8 mouse cellular contexts compared by ENCODE assay signal in the genomic region with DNA sequence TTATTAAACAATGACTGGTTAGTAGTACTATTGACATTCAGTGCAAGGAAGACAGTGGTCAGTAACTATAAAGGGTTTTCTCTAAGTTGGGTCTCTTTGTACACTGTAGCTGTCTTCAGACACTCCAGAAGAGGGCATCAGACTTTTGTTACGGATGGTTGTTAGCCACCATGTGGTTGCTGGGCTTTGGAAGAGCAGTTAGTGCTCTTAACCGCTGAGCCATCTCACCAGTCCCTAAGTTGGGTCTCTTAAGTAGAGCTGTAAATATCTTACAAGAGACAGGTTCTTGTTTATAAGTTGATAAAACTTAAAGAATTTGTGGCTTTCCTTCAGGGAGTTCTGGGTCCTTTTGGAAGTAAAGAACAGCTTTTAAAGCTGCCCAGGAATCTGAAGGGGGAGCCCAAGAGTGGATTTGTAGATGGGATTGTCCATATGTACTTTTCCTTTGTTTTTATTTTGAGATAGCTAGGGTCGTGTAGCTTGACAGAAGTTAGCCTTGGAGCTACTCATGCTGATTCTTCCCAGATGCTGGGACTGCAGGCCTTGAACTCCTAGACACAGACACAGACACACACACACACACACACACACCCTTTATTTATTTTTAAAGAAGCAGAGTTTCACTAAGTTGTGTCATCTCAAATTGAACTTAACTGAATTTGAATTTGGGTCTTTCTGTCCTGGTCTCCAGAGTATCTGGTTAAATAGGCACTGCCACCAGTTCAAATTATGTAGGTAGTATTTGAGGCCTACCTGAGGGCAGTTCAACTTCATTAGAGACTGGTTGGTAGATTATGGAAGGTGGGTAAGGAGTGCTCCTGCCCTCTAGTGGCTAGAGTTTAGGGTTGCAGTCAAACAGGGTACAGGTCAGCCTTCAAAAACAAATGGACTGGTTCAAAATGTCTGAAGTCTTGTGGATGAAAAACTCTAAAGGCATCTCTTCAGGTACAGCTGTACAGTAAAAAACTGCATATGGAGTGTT. TPM values are rescaled to one million over a fixed set of nuclear protein-coding genes. Genes with fewer than 3 reads are reported as not detected.
DNase-seq lines count a peak whose midpoint lies in the region; ATAC-seq and TF ChIP-seq lines count a peak whose summit lies in the region.

No protein-coding gene starts in this region.

- H3K27me3 ChIP-seq in E14TG2a.4 (ENCODE audit: insufficient read depth, low read length): no peaks in the 10 kb centered on the region
- H3K27me3 ChIP-seq in intestine, postnatal 0 days (replicated peaks; ENCODE audit: control insufficient read depth, insufficient read depth, low read length): no peaks in the 10 kb centered on the region

- DNase-seq in heart, adult 9 months (ENCODE audit: low spot score in 2 of 2): peak; percentile 24 to 35
- DNase-seq in heart, adult 8-10 months (ENCODE audit: low spot score): no peak
- peak; percentile 35 to 44 for DNase-seq in cerebellum, postnatal 25 days
- DNase-seq in lung, postnatal 25 days (ENCODE audit: low spot score): peak; percentile 69
- DNase-seq in left cerebral cortex, adult 8-10 months (ENCODE audit: low spot score in 2 of 2): no peak
- DNase-seq in layer of hippocampus, adult 18-20 months (ENCODE audit: low spot score in 2 of 2): no peak

- peak overlapping the region; percentile 21; the same call in 1 of the 2 replicates for H3K4me2 ChIP-seq in intestine, postnatal 0 days (replicated peaks; ENCODE audit: low read depth)

- H3K27ac ChIP-seq in intestine, postnatal 0 days (ENCODE audit: low read depth, low read length): no peak overlapping the region

- no peak overlapping the region; the same call in 1 of the 2 replicates for H3K9ac ChIP-seq in intestine, postnatal 0 days (ENCODE audit: low read depth, low read length)

- ATAC-seq in intestine, postnatal 0 days: no peak

- H3K36me3 ChIP-seq in E14TG2a.4 (ENCODE audit: insufficient read depth, low read length): peaks cover 69% of the 10 kb centered on the region
- peaks cover 13% of the 10 kb centered on the region for H3K36me3 ChIP-seq in intestine, postnatal 0 days (ENCODE audit: control insufficient read depth, insufficient read depth)

- peaks cover 54% of the 10 kb centered on the region for H3K4me1 ChIP-seq in E14TG2a.4 (replicated peaks; ENCODE audit: low read depth, low read length)
- 0 out of 2 replicates have a peak, but pooled peaks cover 3% of the 10 kb centered on the region for H3K4me1 ChIP-seq in intestine, postnatal 0 days (replicated peaks; ENCODE audit: control insufficient read depth, insufficient read depth, low read length)

- WGBS in intestine, postnatal 0 days: 34% methylated on average over 3 of the region's 3 CpGs

- H3K4me3 ChIP-seq in E14TG2a.4 (replicated peaks; ENCODE audit: low read length): peak overlapping the region; percentile 99
- H3K4me3 ChIP-seq in intestine, postnatal 0 days (ENCODE audit: low read depth, low read length): no peak overlapping the region; the same call in 1 of the 2 replicates

- TF ChIP-seq CTCF in E14TG2a.4 (conservative IDR thresholded peaks at IDR 0.05; ENCODE audit: low read length): peak; percentile 81
- TF ChIP-seq CTCF in intestine, postnatal 0 days (IDR thresholded peaks at IDR 0.05; ENCODE audit: low read depth): peak; percentile 92

- no peaks in the 10 kb centered on the region for H3K9me3 ChIP-seq in E14TG2a.4 (ENCODE audit: low read length)
- no peaks in the 10 kb centered on the region for H3K9me3 ChIP-seq in intestine, postnatal 0 days (ENCODE audit: control insufficient read depth)

RNA-seq across cellular contexts. Expression of a gene that starts 16.5 kb away (rescaled TPM):
- total RNA-seq in heart, adult 8-10 months (2022): not detected
- 0.27 and 0.55 TPM in 2 replicates for polyA plus RNA-seq in intestine, postnatal 0 days (2015; fragmentation: Nextera tagmentation; extraction: Ambion mirVana)
- not detected for total RNA-seq in left cerebral cortex, adult 8-10 months (2022)
- total RNA-seq in layer of hippocampus, adult 18-20 months (2021): not detected

RNA-seq across cellular contexts. Expression of a gene that starts 20.8 kb away (rescaled TPM):
- 100 to 1,000 TPM; 170 to 189 (median 180) TPM for total RNA-seq in heart, adult 8-10 months (2022)
- 340 and 353 TPM in 2 replicates for polyA plus RNA-seq in intestine, postnatal 0 days (2015; fragmentation: Nextera tagmentation; extraction: Ambion mirVana)
- total RNA-seq in left cerebral cortex, adult 8-10 months (2022): 100 to 1,000 TPM; 125 to 143 (median 139) TPM
- total RNA-seq in layer of hippocampus, adult 18-20 months (2021): 100 to 1,000 TPM; 127 to 139 TPM

RNA-seq across cellular contexts. Expression of a gene that starts 59.0 kb away (rescaled TPM):
- total RNA-seq in heart, adult 8-10 months (2022): under 1 TPM in 3 of 4 experiments, not detected in 1; 0.22 to 0.41 (median 0.26) TPM
- 2.9 and 3.1 TPM in 2 replicates for polyA plus RNA-seq in intestine, postnatal 0 days (2015; fragmentation: Nextera tagmentation; extraction: Ambion mirVana)
- 10 to 100 TPM; 42.8 to 60.5 (median 48.2) TPM for total RNA-seq in left cerebral cortex, adult 8-10 months (2022)
- 10 to 100 TPM; 38.4 to 41.0 TPM for total RNA-seq in layer of hippocampus, adult 18-20 months (2021)

Comparison
In these comparisons a context has a peak if more than half of its experiments do, and no peak if none do; other contexts are left out.
1. DNase-seq: peak in heart, adult 9 months (2 of 2), cerebellum, postnatal 25 days (2 of 2) and lung, postnatal 25 days (single experiment); none in heart, adult 8-10 months (single experiment), left cerebral cortex, adult 8-10 months (0 of 2) and layer of hippocampus, adult 18-20 months (0 of 2).
2. RNA of a gene that starts 59.0 kb away (total RNA-seq): 42.8 to 60.5 TPM in left cerebral cortex, adult 8-10 months and 38.4 to 41.0 TPM in layer of hippocampus, adult 18-20 months; 0.22 to 0.41 TPM in heart, adult 8-10 months; every median in the first group is over 10 times any median in the second.